Mouse (Mus musculus) olfactory bulb, adult 2 months (tissue): ENCODE data around the gene Phactr4. TPM values are rescaled to one million over a fixed set of nuclear protein-coding genes. Genes with fewer than 3 reads are reported as not detected.

Experiments used
- H3K27ac ChIP-seq: fragments of 200-500 bp; 2 replicates; pipeline ENCODE4 v1.5.1; 2012; ENCODE audit warnings: low read depth, low read length; ENCODE audit not compliant: insufficient read depth
- H3K4me1 ChIP-seq: fragments of 200-500 bp; 2 replicates; pipeline ENCODE4 v1.6.1; 2012; ENCODE audit warnings: low read length; ENCODE audit not compliant: control insufficient read depth, insufficient read depth
- H3K4me3 ChIP-seq: fragments of 200-500 bp; 2 replicates; pipeline ENCODE4 v1.5.1; 2012; ENCODE audit warnings: mild to moderate bottlenecking, low read depth, low read length, moderate library complexity; ENCODE audit not compliant: insufficient read depth
- CTCF ChIP-seq: fragments of 200-500 bp; IDR thresholded peaks from 2 replicates; pipeline ENCODE4 v1.5.1; 2012; ENCODE audit warnings: low read depth, mild to moderate bottlenecking, low read length, moderate library complexity; ENCODE audit not compliant: insufficient read depth
- POLR2A ChIP-seq: fragments of 200-500 bp; IDR thresholded peaks from 2 replicates; pipeline ENCODE4 v1.6.1; 2012; ENCODE audit warnings: mild to moderate bottlenecking, low read depth, low read length, moderate library complexity; ENCODE audit not compliant: insufficient read depth
- WGBS: fragments of 180-500 bp; shearing (Covaris S2); methylation state at CpG from one replicate; pipeline ENCODE4 v1.1.7; 2018; 5-methylcytosine and 5-hydroxymethylcytosine counted together
- polyA plus RNA-seq: library from polyadenylated mRNA; stranded (reverse); fragments of >200 nt; gene quantifications from 2 replicates; pipeline ENCODE4 v1.2.4, GENCODE M21; 2012; ENCODE audit warnings: low replicate concordance; ENCODE audit not compliant: missing spikeins, insufficient read depth, insufficient read length

Gene Phactr4
- polyA plus RNA-seq, 1 experiment = not detected

GRCm38 (mm10) chr4:132359510-132359909 is 62.8 kb downstream of the Phactr4 start:
- TF ChIP-seq CTCF = no peak
- TF ChIP-seq POLR2A = no peak
- Histone ChIP-seq H3K4me3 (no peak overlapping the region), H3K27ac (no peak overlapping the region), H3K4me1 (no peaks in the 10 kb centered on the region)
- WGBS = 89% methylated on average over 4 of the region's 4 CpGs

DNA sequence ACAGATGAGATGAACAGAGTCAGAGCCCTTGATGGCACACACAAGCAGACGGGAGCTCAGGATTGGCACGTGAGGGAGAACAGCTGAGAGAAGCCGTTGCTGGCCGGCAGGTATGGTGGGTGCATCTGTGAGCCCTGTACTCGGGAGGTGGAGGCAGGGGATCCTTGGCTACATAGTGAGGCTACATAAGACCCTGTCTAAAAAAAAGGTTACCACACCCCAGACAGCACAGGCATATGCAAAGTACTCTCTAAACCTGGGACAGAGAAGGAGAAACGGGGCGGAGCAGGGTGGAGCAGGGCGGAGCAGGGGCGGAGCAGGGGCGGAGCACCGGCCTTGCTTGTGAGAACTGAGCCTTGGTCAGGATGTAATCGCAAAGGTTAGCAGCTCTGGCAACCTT is 66.1 kb downstream of the Phactr4 start:
- WGBS = 49% methylated on average over 12 of the region's 12 CpGs
- TF ChIP-seq POLR2A (no peak), CTCF (no peak)
- peaks cover 3% of the 10 kb centered on the region; the same call in 1 of the 2 replicates for H3K4me1 ChIP-seq
- H3K4me3 ChIP-seq = no peak overlapping the region
- no peak overlapping the region for H3K27ac ChIP-seq

- WGBS = 90% methylated on average over 3 of the region's 3 CpGs
- no peak for TF ChIP-seq POLR2A
- no peak for TF ChIP-seq CTCF
- H3K4me3 ChIP-seq = no peak overlapping the region
- H3K4me1 ChIP-seq = peaks cover 3% of the 10 kb centered on the region; the same call in 1 of the 2 replicates
- no peak overlapping the region for H3K27ac ChIP-seq
Measured at GRCm38 (mm10) chr4:132355403-132355802, 66.9 kb downstream of the Phactr4 start.

DNA sequence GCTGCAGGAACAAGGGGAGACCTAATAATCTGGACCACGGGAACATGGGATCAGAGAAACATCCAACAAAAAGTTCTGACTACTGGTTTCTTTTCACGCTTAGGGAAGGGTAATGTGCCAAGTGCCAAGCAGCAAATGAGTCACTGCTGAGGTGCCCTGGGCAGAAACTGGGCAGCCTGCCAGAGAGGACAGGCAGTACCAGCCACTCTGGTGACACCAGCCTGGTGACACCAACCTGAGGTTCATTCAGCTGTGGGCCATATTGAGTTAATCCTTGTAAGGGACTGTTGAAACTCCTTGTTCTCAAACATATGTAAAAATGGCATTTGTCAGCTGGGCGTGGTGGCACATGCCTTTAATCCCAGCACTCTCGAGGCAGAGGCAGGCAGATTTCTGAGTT is 67.7 kb downstream of the Phactr4 start:
- no peak overlapping the region for H3K27ac ChIP-seq
- peaks cover 3% of the 10 kb centered on the region; the same call in 1 of the 2 replicates for H3K4me1 ChIP-seq
- TF ChIP-seq POLR2A = no peak
- no peak for TF ChIP-seq CTCF
- no peak overlapping the region for H3K4me3 ChIP-seq
- WGBS = 65% methylated on average over 4 of the region's 4 CpGs

DNA sequence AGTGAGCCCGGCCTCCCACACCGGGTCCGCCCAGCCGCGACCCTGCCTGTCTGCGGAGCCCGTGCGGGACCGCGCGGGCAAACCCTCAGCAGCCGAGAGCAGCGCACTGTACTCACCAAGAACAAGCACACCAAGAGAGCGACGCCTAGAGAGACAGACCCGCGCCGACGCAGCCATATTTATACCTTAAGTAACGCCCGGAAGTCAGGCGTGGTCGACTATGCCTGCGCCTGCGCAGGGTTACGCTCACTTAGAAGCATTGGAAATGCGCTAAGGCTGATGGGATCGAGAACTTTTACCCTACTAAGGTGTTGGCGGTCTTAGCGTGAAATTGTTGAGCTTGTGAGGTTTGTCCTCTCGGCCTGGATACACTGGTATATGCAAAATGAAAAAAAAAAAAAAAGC is 68.8 kb downstream of the Phactr4 start, which contains the start of gene Rcc1:
Rcc1 (minus strand) TSS at position 125 of the 405 bp plus-strand sequence.
- under 1% methylated on average over 31 of the region's 31 CpGs for WGBS
- peak within 1 kb of the TSS; percentile 89 for H3K4me3 ChIP-seq
- H3K27ac ChIP-seq = peak within 1 kb of the TSS; percentile 88
- peaks cover 3% of the 10 kb centered on the region; the same call in 1 of the 2 replicates for H3K4me1 ChIP-seq
- TF ChIP-seq POLR2A (peak; percentile 93), CTCF (no peak)

DNA sequence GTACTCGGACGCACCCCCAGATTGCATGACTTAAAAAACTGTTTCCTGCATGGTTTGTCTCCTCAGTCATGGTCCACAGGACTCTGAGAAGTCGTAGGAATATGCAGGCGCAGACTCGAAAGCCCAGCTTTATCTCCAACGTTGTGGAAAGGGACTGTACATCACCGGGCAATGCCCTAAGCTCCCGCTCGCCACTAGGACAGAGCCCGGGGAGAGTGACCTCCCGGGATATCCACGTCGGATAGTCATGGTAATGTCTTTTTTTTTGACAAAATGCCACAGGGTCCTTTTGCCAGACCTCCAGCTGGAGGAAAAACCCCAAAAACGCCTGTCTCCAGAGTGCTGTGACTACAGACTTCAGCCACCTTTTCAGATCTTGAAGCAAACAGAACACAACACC is 69.5 kb downstream of the Phactr4 start:
- H3K27ac ChIP-seq = no peak overlapping the region
- no peak for TF ChIP-seq POLR2A
- H3K4me3 ChIP-seq = peak overlapping the region; percentile 89
- WGBS = 0% methylated on average over 14 of the region's 14 CpGs
- peaks cover 3% of the 10 kb centered on the region; the same call in 1 of the 2 replicates for H3K4me1 ChIP-seq

- H3K4me1 ChIP-seq = peaks cover 3% of the 10 kb centered on the region; the same call in 1 of the 2 replicates
- no peak overlapping the region for H3K27ac ChIP-seq
- 47% methylated on average over 1 of the region's 1 CpGs for WGBS
- H3K4me3 ChIP-seq = no peak overlapping the region
- TF ChIP-seq CTCF = no peak
Measured at GRCm38 (mm10) chr4:132351401-132351800, 70.9 kb downstream of the Phactr4 start.

GRCm38 (mm10) chr4:132350854-132351253 is 71.4 kb downstream of the Phactr4 start:
- no peak for TF ChIP-seq POLR2A
- no peak for TF ChIP-seq CTCF
- H3K27ac ChIP-seq = no peak overlapping the region
- peaks cover 3% of the 10 kb centered on the region; the same call in 1 of the 2 replicates for H3K4me1 ChIP-seq
- WGBS = 73% methylated on average over 3 of the region's 3 CpGs
- no peak overlapping the region for H3K4me3 ChIP-seq

DNA sequence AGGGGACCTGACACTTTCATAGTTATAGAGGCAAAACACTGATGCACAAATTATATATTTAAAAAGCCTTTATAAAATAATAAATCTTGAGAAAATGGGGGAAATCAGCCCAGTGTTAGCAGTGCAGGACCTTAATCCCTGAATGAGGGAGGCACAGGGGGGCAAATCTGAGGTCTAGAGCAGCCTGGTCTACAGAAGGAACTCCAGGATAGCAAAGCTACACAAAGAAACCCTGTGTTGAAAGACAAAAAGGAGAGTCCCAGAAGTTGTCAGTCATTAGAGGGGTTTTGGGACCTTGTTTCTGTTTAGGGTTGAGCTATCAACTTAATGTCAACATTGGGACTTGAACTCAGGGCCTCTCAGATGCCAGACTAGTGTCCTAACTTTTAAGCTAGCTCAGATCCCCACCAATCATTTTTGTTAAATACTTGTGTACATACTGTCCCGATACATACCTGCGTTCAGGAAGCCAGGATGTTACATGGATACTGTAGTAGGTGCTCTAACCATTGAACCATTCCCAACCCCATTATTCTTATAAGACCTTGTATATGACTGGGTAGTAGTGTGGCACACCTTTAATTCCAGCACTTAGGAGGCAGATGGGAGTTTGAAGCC is 72.1 kb downstream of the Phactr4 start:
- WGBS = 63% methylated on average over 2 of the region's 2 CpGs

More for the DNA sequence above, 72.1 kb downstream of the Phactr4 start:
- Histone ChIP-seq H3K4me1 (peaks cover 3% of the 10 kb centered on the region; the same call in 1 of the 2 replicates), H3K4me3 (no peak overlapping the region), H3K27ac (no peak overlapping the region)
- TF ChIP-seq POLR2A (no peak), CTCF (no peak)
